Mouse (Mus musculus) kidney, embryonic 16.5 days (tissue): ENCODE data around the gene Cxcl10. TPM values are rescaled to one million over a fixed set of nuclear protein-coding genes. Genes with fewer than 3 reads are reported as not detected.
A peak's percentile ranks its signal among the peaks of the same experiment; 100 is the strongest.

ENCODE experiments used
- ATAC-seq: fragments of 200-750 bp; cut with Nextera tagmentation; 2 replicates; pipeline ENCODE4 v1.8.0; 2017; ENCODE audit warnings: moderate TSS enrichment; ENCODE audit not compliant: low FRiP score, low TSS enrichment
- H3K27ac ChIP-seq: fragments of 300-500 bp; sonication (generic); 2 replicates; pipeline ENCODE4 v1.5.1; 2014; ENCODE audit warnings: low read length
- H3K27me3 ChIP-seq: fragments of 300-500 bp; sonication (generic); 2 replicates; pipeline ENCODE4 v1.6.1; 2014; ENCODE audit warnings: low read length, control low read depth, mixed read lengths; ENCODE audit not compliant: insufficient read depth
- H3K36me3 ChIP-seq: fragments of 300-500 bp; sonication (generic); 2 replicates; pipeline ENCODE4 v1.6.1; 2014; ENCODE audit warnings: low read length, control low read depth, mixed read lengths; ENCODE audit not compliant: insufficient read depth
- H3K4me1 ChIP-seq: fragments of 300-500 bp; sonication (generic); 2 replicates; pipeline ENCODE4 v1.6.1; 2014; ENCODE audit warnings: low read length, control low read depth, mixed read lengths; ENCODE audit not compliant: insufficient read depth
- H3K4me2 ChIP-seq: fragments of 300-500 bp; sonication (generic); replicated peaks from 2 replicates; pipeline ENCODE4 v1.6.1; 2014; ENCODE audit warnings: low read depth, low read length
- H3K4me3 ChIP-seq: fragments of 300-500 bp; sonication (generic); 2 replicates; pipeline ENCODE4 v1.5.1; 2014; ENCODE audit warnings: mild to moderate bottlenecking, low read length
- H3K9ac ChIP-seq: fragments of 300-500 bp; sonication (generic); replicated peaks from 2 replicates; pipeline ENCODE4 v1.6.1; 2014; ENCODE audit warnings: low read length
- H3K9me3 ChIP-seq: fragments of 300-500 bp; sonication (generic); 2 replicates; pipeline ENCODE4 v1.6.1; 2016; ENCODE audit warnings: low read length, control low read depth
- WGBS: fragments of 180-500 bp; shearing (Covaris S2); extraction: QIAGEN DNeasy Blood & Tissue Kit; methylation state at CpG from one replicate; pipeline ENCODE4 v1.1.7; 2014; 5-methylcytosine and 5-hydroxymethylcytosine counted together
- polyA plus RNA-seq: library from polyadenylated mRNA; unstranded; fragments of >200 nt; fragmentation: Nextera tagmentation; extraction: Ambion mirVana; gene quantifications from 2 replicates; pipeline ENCODE4 v1.2.1, GENCODE M21; 2015

Gene Cxcl10
- polyA plus RNA-seq, 1 experiment from 2014 or later, result 1.1 TPM

GRCm38 (mm10) chr5:92309681-92310511 is 38.8 kb downstream of the Cxcl10 start, which contains the start of gene Sdad1:
Gene Sdad1 (minus strand): TSS chr5:92310479.
- Histone ChIP-seq H3K27me3 (no peaks in the 10 kb centered on the region), H3K9ac (peak within 1 kb of the TSS; percentile 89), H3K4me3 (peak within 1 kb of the TSS; percentile 61), H3K4me2 (peak within 1 kb of the TSS; percentile 80), H3K9me3 (no peaks in the 10 kb centered on the region), H3K27ac (peak within 1 kb of the TSS; percentile 80), H3K36me3 (peaks cover 9% of the 10 kb centered on the region), H3K4me1 (peaks cover 19% of the 10 kb centered on the region)
- peak; percentile 93 for ATAC-seq
- 3% methylated on average over 41 of the region's 41 CpGs for WGBS

- no peak for ATAC-seq
- WGBS, result 59% methylated on average over 3 of the region's 3 CpGs
- H3K4me1 ChIP-seq, result peaks cover 14% of the 10 kb centered on the region
- H3K9me3 ChIP-seq, result no peaks in the 10 kb centered on the region
- H3K4me2 ChIP-seq, result no peak overlapping the region
- H3K27me3 ChIP-seq, result no peaks in the 10 kb centered on the region
- peaks cover 58% of the 10 kb centered on the region for H3K36me3 ChIP-seq
- no peak overlapping the region for H3K27ac ChIP-seq
- H3K4me3 ChIP-seq, result no peak overlapping the region
- no peak overlapping the region for H3K9ac ChIP-seq
These were observed 44.4 kb downstream of the Cxcl10 start for GRCm38 (mm10) chr5:92304291-92304690.

- ATAC-seq, result no peak
- WGBS, result 87% methylated on average over 13 of the region's 13 CpGs
- no peaks in the 10 kb centered on the region for H3K4me1 ChIP-seq
- no peaks in the 10 kb centered on the region for H3K9me3 ChIP-seq
- peaks cover 63% of the 10 kb centered on the region for H3K36me3 ChIP-seq
- H3K9ac ChIP-seq, result no peak overlapping the region
- no peak overlapping the region for H3K27ac ChIP-seq
- H3K27me3 ChIP-seq, result no peaks in the 10 kb centered on the region
- H3K4me2 ChIP-seq, result no peak overlapping the region
- H3K4me3 ChIP-seq, result no peak overlapping the region
These were observed 46.4 kb downstream of the Cxcl10 start for GRCm38 (mm10) chr5:92302149-92302840.

Other genes with a start within 250 kb of the Cxcl10 start
- 40.0 and 40.5 TPM in 2 replicates for gene Uso1, start 211.0 kb downstream of the Cxcl10 start, polyA plus RNA-seq
- 0.37 and 0.45 TPM in 2 replicates for gene U90926, start 133.5 kb downstream of the Cxcl10 start, polyA plus RNA-seq
- 0.10 and 0.37 TPM in 2 replicates for gene Ppef2, start 92.6 kb downstream of the Cxcl10 start, polyA plus RNA-seq
- gene Naaa, start 70.7 kb downstream of the Cxcl10 start, polyA plus RNA-seq, result 24.2 and 24.3 TPM in 2 replicates
- 39.2 and 42.6 TPM in 2 replicates for gene Sdad1, start 38.4 kb downstream of the Cxcl10 start, polyA plus RNA-seq
- not detected in 2 replicates for gene Cxcl9, start 20.8 kb downstream of the Cxcl10 start, polyA plus RNA-seq
- gene Art3, start 17.1 kb downstream of the Cxcl10 start, polyA plus RNA-seq, result 2.6 and 3.5 TPM in 2 replicates
- gene Nup54, start 86.3 kb upstream of the Cxcl10 start, polyA plus RNA-seq, result 54.1 and 54.4 TPM in 2 replicates
- 8.4 and 9.5 TPM in 2 replicates for gene Scarb2, start 157.9 kb upstream of the Cxcl10 start, polyA plus RNA-seq
- gene Fam47e, start 206.2 kb upstream of the Cxcl10 start, polyA plus RNA-seq, result 0.22 and 0.45 TPM in 2 replicates